Comparison of ENCODE assay signal across 13 mouse cellular contexts in genomic region chr2:70802658-70803057, GRCm38 (mm10). TPM values are rescaled to one million over a fixed set of nuclear protein-coding genes. Genes with fewer than 3 reads are reported as not detected.
A peak's percentile ranks its signal among the peaks of the same experiment; 100 is the strongest.
DNase-seq lines count a peak whose midpoint lies in the region; ATAC-seq and TF ChIP-seq lines count a peak whose summit lies in the region.
"Had no signal": no experiment of that assay in that cellular context is flagged by ENCODE, and none has a peak within 500 bp of the region (broad histone marks: within the 10 kb centered on the region; RNA-seq: fewer than 3 reads in every experiment).

No protein-coding gene starts in this region.

- peaks cover 18% of the 10 kb centered on the region for H3K36me3 ChIP-seq in heart, embryonic 13.5 days
- H3K36me3 ChIP-seq in liver, embryonic 14.5 days (replicated peaks; ENCODE audit: control insufficient read depth, insufficient read depth, low read depth), result peaks cover 11% of the 10 kb centered on the region
- H3K36me3 ChIP-seq in embryonic facial prominence, embryonic 10.5 days (replicated peaks), result peaks cover 26% of the 10 kb centered on the region

- TF ChIP-seq CTCF in lung, adult 2 months (IDR thresholded peaks at IDR 0.05; ENCODE audit: insufficient read depth, low read length), result no peak
- TF ChIP-seq CTCF in liver, embryonic 14.5 days (IDR thresholded peaks at IDR 0.05; ENCODE audit: low read depth), result no peak

- H3K4me3 ChIP-seq in heart, embryonic 13.5 days, result no peak overlapping the region
- no peak overlapping the region for H3K4me3 ChIP-seq in lung, adult 2 months (replicated peaks; ENCODE audit: extremely low read depth, low read depth, low read length)
- H3K4me3 ChIP-seq in liver, embryonic 14.5 days (ENCODE audit: insufficient read depth in 1 of 2, low read depth in 2 of 2, low read length in 2 of 2), result no peak overlapping the region
- H3K4me3 ChIP-seq in embryonic facial prominence, embryonic 10.5 days, result no peak overlapping the region
- H3K4me3 ChIP-seq: forebrain, embryonic 10.5 days had no signal

- no peak for TF ChIP-seq POLR2A in lung, adult 2 months (IDR thresholded peaks at IDR 0.05; ENCODE audit: borderline replicate concordance, extremely low read depth, low read depth, low read length)

- H3K4me2 ChIP-seq in heart, embryonic 13.5 days, result no peak overlapping the region
- H3K4me2 ChIP-seq in liver, embryonic 14.5 days (ENCODE audit: low read depth), result no peak overlapping the region
- H3K4me2 ChIP-seq: midbrain, embryonic 11.5 days had no signal

- H3K9ac ChIP-seq in heart, embryonic 13.5 days, result no peak overlapping the region
- H3K9ac ChIP-seq in liver, embryonic 14.5 days (replicated peaks), result no peak overlapping the region

- H3K27ac ChIP-seq in heart, embryonic 13.5 days (replicated peaks), result 0 out of 2 replicates have a peak overlapping the region, but pooled peaks have one; percentile 13
- no peak overlapping the region for H3K27ac ChIP-seq in liver, embryonic 14.5 days
- H3K27ac ChIP-seq in embryonic facial prominence, embryonic 10.5 days (replicated peaks), result no peak overlapping the region
- H3K27ac ChIP-seq: forebrain, embryonic 10.5 days had no signal

- TF ChIP-seq EP300 in liver, embryonic 14.5 days (IDR thresholded peaks at IDR 0.05; ENCODE audit: low read depth), result no peak

- ATAC-seq in heart, embryonic 13.5 days (ENCODE audit: extremely low read depth, insufficient number of reproducible peaks, low FRiP score, low TSS enrichment), result no peak
- peak; percentile 31; the same call in 1 of the 2 replicates for ATAC-seq in liver, embryonic 14.5 days (ENCODE audit: insufficient read depth)

- H3K27me3 ChIP-seq in heart, embryonic 13.5 days (replicated peaks), result no peaks in the 10 kb centered on the region
- H3K27me3 ChIP-seq in liver, embryonic 14.5 days (ENCODE audit: control insufficient read depth, insufficient read depth, low read length), result no peaks in the 10 kb centered on the region
- no peaks in the 10 kb centered on the region for H3K27me3 ChIP-seq in embryonic facial prominence, embryonic 10.5 days (replicated peaks; ENCODE audit: low read depth, poor library complexity, severe bottlenecking)

- H3K9me3 ChIP-seq in heart, embryonic 13.5 days, result no peaks in the 10 kb centered on the region
- H3K9me3 ChIP-seq in liver, embryonic 14.5 days (ENCODE audit: control insufficient read depth, low read length), result no peaks in the 10 kb centered on the region
- no peaks in the 10 kb centered on the region; the same call in 1 of the 2 replicates for H3K9me3 ChIP-seq in embryonic facial prominence, embryonic 10.5 days
- H3K9me3 ChIP-seq: forebrain, embryonic 10.5 days; G1E had no signal

- peak; percentile 20 for DNase-seq in adrenal gland, postnatal 10 days
- DNase-seq in adrenal gland, adult 8-10 months, result no peak
- no peak for DNase-seq in heart, adult 9 months (ENCODE audit: low spot score in 2 of 2)
- DNase-seq in lung, adult 18-20 months, result peak; percentile 15 to 45
- no peak for DNase-seq in lung, adult 2 months
- DNase-seq in liver, embryonic 14.5 days (ENCODE audit: low read depth in 3 of 3, low spot score in 3 of 3), result no peak
- DNase-seq in embryonic facial prominence, embryonic 10.5 days (ENCODE audit: low spot score), result no peak
- DNase-seq: retina, postnatal 1 day; thymus, postnatal 14 days had no signal

- peaks cover 45% of the 10 kb centered on the region for H3K4me1 ChIP-seq in heart, embryonic 13.5 days
- peaks cover 6% of the 10 kb centered on the region; the same call in 1 of the 2 replicates for H3K4me1 ChIP-seq in lung, adult 2 months (ENCODE audit: control insufficient read depth, insufficient read depth, low read length)
- H3K4me1 ChIP-seq in liver, embryonic 14.5 days (replicated peaks; ENCODE audit: control insufficient read depth in 2 of 2, insufficient read depth in 2 of 2, low read length in 1 of 2), result peaks cover 0 to 14% of the 10 kb centered on the region in 2 experiments; a peak in 2 of 4 replicates
- 0 out of 2 replicates have a peak, but pooled peaks cover 2% of the 10 kb centered on the region for H3K4me1 ChIP-seq in embryonic facial prominence, embryonic 10.5 days
- H3K4me1 ChIP-seq: forebrain, embryonic 10.5 days had no signal

- WGBS in heart, embryonic 13.5 days, result 41% methylated on average over 6 of the region's 6 CpGs
- 37% methylated on average over 6 of the region's 6 CpGs for WGBS in lung, adult 2 months
- WGBS in liver, embryonic 14.5 days (ENCODE audit: insufficient replicate concordance), result 73% methylated on average over 6 of the region's 6 CpGs
- WGBS in embryonic facial prominence, embryonic 10.5 days, result 47% methylated on average over 6 of the region's 6 CpGs

RNA-seq across cellular contexts. Expression of gene Tlk1, which starts 22.9 kb away (rescaled TPM):
- 10 to 100 TPM; 47.4 to 56.7 TPM for total RNA-seq in adrenal gland, postnatal 10 days (2021)
- total RNA-seq in adrenal gland, adult 8-10 months (2022), result 10 to 100 TPM; 58.4 to 69.2 (median 61.3) TPM
- 18.0 and 18.8 TPM in 2 replicates for polyA plus RNA-seq in heart, embryonic 13.5 days (2015; fragmentation: Nextera tagmentation; extraction: Ambion mirVana)
- 8.8 and 12.3 TPM in 2 replicates for polyA plus RNA-seq in lung, adult 2 months (2012; rRNA removed)
- 15.0 and 23.7 TPM in 2 replicates for polyA plus RNA-seq in liver, embryonic 14.5 days (2012; rRNA removed)
- 24.3 and 36.1 TPM in 2 replicates for polyA plus RNA-seq in liver, embryonic 14.5 days (2014; fragmentation: Nextera tagmentation; extraction: Ambion mirVana)
- polyA plus RNA-seq in embryonic facial prominence, embryonic 10.5 days (2016; fragmentation: Nextera tagmentation; extraction: Ambion mirVana), result 29.2 TPM in 2 replicates

Comparison
In these comparisons a context has a peak if more than half of its experiments do, and no peak if none do; other contexts are left out.
1. DNase-seq: peak in adrenal gland, postnatal 10 days (single experiment) and lung, adult 18-20 months (2 of 2); none in adrenal gland, adult 8-10 months (single experiment), heart, adult 9 months (0 of 2), lung, adult 2 months (single experiment), liver, embryonic 14.5 days (0 of 3) and embryonic facial prominence, embryonic 10.5 days (single experiment).